Mouse (Mus musculus): Measurements from ENCODE around the gene Shpk.

DNA sequence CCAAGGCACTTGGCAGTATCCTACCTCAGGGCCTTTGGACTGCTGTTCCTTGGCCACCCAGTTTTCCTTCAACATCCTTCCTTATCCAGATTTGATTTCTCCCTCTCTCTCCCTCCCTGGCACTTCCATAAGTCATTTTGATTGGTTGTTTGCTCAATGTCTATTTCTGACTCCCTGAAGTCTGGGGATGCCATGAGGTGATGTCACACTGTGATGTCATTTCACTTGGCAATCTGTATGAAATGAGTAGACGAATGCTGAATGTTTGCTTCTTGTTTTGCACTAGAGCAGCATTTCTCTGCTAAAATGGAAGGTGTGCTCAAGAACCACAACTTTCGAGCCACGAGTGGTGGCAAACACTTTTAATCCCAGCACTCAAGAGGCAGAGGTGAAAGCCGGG, 37.6 kb upstream of the Shpk start:
- TF ChIP-seq CTCF (IDR thresholded peaks at IDR 0.05; ENCODE audit: low read depth, low read length) (no peak), POLR2A (IDR thresholded peaks at IDR 0.05; ENCODE audit: insufficient read depth, low read length) (no peak)
